ENCODE assay signal across 8 mouse cellular contexts in genomic region chr3:18623831-18624304, GRCm38 (mm10).
DNase-seq lines count a peak whose midpoint lies in the region; ATAC-seq lines count a peak whose summit lies in the region.

No protein-coding gene starts in this region.

- ATAC-seq in frontal cortex, adult (ENCODE audit: low TSS enrichment), result peak; percentile 91
- peak; percentile 36; the same call in 1 of the 2 replicates for ATAC-seq in hindbrain, embryonic 15.5 days (ENCODE audit: low FRiP score, low read depth)
- no peak for ATAC-seq in erythroblast, adult 5-6 weeks (replicated peaks; ENCODE audit: low FRiP score, poor library complexity, severe bottlenecking)

- H3K36me3 ChIP-seq in hindbrain, embryonic 15.5 days, result no peaks in the 10 kb centered on the region

- H3K4me3 ChIP-seq in hindbrain, embryonic 15.5 days, result 0 out of 2 replicates have a peak overlapping the region, but pooled peaks have one; percentile 38

- WGBS in hindbrain, embryonic 15.5 days, result 4% methylated on average over 4 of the region's 4 CpGs

- peak overlapping the region; percentile 60 for H3K4me2 ChIP-seq in hindbrain, embryonic 15.5 days

- H3K27me3 ChIP-seq in hindbrain, embryonic 15.5 days, result no peaks in the 10 kb centered on the region

- no peaks in the 10 kb centered on the region for H3K9me3 ChIP-seq in hindbrain, embryonic 15.5 days

- peak overlapping the region; percentile 69 for H3K27ac ChIP-seq in hindbrain, embryonic 15.5 days (replicated peaks)

- peak; percentile 1 for DNase-seq in T-cell, adult 2 months (ENCODE audit: low spot score)
- peak; percentile 28 for DNase-seq in cerebellum, adult 8-10 months
- peak; percentile 56 to 68 for DNase-seq in left cerebral cortex, adult 18-20 months (ENCODE audit: low spot score in 2 of 2)
- DNase-seq in lung, postnatal 25 days (ENCODE audit: low spot score), result peak; percentile 83
- DNase-seq in retina, postnatal 1 day, result peak; percentile 82

- H3K9ac ChIP-seq in hindbrain, embryonic 15.5 days, result no peak overlapping the region

- peaks cover 30% of the 10 kb centered on the region for H3K4me1 ChIP-seq in hindbrain, embryonic 15.5 days (replicated peaks)

Comparison
In these comparisons a context has a peak if more than half of its experiments do, and no peak if none do; other contexts are left out.
1. DNase-seq: peak in every context shown above with its lines; median percentile 83 in lung, postnatal 25 days; 82 in retina, postnatal 1 day; 62 in left cerebral cortex, adult 18-20 months; 28 in cerebellum, adult 8-10 months; 1 in T-cell, adult 2 months.